Mouse (Mus musculus): ENCODE data around the gene Snx14. TPM values are rescaled to one million over a fixed set of nuclear protein-coding genes. Genes with fewer than 3 reads are reported as not detected.

The Snx14 gene
- total RNA-seq (2023), result 37.8 TPM

GRCm38 (mm10) chr9:88438555-88439237, at the start of gene Snx14:
Gene Snx14, minus strand, starts transcription at chr9:88438958.

GRCm38 (mm10) chr9:88482230-88482828, 43.6 kb upstream of the Snx14 start, which contains the start of gene Syncrip:
Gene Syncrip, minus strand, starts transcription at chr9:88482574.

GRCm38 (mm10) chr9:88326930-88327901, 111.5 kb downstream of the Snx14 start, which contains the start of gene Nt5e:
Gene Nt5e, plus strand, starts transcription at chr9:88327197.

Other genes starting within 250 kb of the Snx14 start
- gene Nt5e, start 111.8 kb downstream of the Snx14 start, total RNA-seq (2023), result 36.6 TPM
- 2.6 TPM for gene Gm20537, start 17.7 kb upstream of the Snx14 start, total RNA-seq (2023)
- 109 TPM for gene Syncrip, start 43.6 kb upstream of the Snx14 start, total RNA-seq (2023)
- 11.0 TPM for gene Zfp949, start 109.1 kb upstream of the Snx14 start, total RNA-seq (2023)
- not detected for gene Trim43a, start 141.9 kb upstream of the Snx14 start, total RNA-seq (2023)